Mouse (Mus musculus): ENCODE measurements around the gene Tmem190.

Gene Tmem190

DNA sequence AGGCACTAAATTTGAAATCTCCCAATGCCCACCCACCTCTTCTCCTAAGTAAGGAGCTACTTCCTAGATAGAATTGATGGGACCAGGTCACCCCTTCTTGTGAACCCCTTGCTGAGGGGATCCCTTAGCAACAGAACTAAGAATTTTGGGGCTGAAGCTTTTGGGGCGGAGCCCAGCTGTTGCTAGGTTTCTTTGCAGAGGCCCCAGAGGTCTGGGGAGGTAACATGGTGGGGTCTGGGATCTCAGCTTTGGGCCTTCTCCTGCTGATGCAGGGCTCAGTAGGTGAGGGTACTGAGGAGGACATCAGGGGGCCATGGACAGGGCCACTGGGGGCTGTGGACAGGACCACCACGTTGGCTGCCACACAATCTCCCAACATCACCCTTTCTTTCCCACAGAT lies at the start of gene Tmem190, which contains the start of gene Il11:
TSS of gene Tmem190 (plus strand) at position 179 of the 400 bp plus-strand sequence.
TSS of gene Il11 (minus strand) at position 101 of the 400 bp plus-strand sequence.
- DNase-seq: no peak

DNA sequence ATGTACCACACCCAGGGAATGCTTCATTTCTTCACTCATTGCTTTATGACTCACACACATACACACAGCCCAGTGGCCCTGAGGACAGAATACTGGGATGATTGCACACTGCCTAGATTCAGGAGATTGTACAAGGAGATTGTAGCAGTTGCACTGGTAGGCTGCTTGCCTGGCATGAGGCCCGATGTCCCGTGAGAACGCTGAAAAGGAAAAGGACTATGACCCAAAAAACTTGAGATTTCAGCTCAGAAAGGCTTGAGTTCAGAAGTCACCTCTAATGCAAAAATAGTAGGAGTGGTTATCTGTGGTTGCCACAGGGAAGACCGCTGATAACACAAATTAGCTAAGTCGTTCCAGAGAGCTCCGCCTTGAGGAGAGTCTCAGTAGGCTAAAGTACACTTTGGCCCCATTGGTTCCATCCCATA lies 49.8 kb upstream of the Tmem190 start:
- no peak for DNase-seq

DNA sequence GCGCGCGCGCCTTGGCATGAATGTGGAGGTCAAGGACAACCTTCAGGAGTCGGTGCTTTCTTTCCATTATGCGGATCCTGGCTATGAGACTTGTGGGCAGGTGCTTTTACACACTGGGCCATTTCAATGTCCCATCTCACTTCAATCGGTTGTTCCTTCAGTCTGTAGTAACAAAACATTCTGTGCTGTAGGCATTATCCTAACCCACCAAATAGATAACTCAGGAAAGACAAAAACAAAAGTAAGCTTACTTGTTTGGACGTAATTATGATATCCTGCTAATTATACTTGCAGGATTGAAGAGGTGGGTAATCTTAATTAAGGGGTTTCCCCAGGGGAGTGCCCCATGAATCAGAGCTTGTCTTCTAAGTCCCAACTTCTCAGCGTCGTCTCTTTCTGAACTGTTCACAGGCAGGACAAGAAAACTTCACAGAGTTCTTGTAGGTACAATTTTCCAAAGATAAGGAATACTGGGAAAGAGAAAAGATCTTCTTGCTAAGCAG lies 43.6 kb upstream of the Tmem190 start:
- DNase-seq: no peak

DNA sequence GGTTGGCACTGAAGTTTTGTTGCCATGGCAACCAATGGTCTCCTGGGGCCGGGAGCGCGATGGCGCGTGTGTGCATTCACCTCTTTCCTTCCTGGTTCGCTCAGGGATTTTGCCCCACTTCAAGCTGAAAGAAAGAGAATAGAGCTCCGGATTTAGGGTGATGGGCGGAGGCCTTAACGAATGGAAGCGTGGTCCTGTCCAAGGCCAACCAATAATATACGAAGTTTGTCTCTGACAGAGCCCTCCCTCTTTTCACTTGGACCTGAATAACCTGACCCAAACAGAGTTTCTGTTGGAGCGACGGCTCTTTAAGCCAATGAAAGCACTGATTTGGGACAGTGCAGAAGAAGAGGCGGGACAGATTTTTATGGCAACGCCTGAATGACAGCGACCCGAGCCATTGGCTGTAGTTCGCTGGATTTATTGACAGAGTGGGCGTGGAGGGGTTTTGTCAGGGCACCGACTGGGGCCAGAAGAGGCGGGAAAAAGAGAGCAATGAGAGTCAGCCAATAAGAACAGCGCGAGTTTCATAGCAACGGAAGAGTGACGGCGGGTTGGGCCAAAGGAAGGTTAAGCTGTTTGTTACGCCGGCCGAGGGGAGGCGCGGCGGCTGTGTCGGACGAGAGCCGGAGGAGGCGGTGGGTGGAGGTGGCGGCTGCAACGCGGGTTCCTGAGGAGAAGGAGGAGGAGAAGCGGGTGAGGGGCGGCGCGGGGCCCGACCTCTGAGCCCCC lies 43.0 kb upstream of the Tmem190 start, which contains the start of gene Kmt5c:
TSS of gene Kmt5c (plus strand) at position 572 of the 732 bp plus-strand sequence.
- peak; percentile 95 for DNase-seq

DNA sequence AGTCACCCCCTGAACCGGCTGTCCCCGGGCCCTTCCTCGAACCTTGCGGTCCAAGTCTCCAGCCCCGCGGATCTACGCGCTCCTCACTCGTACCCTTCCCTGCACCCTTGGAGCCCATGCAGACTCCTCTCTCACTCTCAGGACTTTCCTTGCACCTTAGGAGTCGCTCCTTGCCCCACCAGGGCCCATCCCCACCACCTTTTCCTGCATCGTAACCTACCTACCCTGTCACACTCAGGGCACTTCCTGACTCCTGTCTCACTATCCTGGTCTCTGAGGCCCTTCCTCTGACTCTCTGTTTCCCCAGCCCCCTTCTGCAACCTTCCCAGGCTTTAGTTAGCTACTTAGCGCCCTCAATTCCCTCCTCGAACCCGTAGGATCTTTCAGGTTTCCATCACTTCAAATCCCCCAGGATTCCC lies 42.4 kb upstream of the Tmem190 start:
- DNase-seq: no peak

DNA sequence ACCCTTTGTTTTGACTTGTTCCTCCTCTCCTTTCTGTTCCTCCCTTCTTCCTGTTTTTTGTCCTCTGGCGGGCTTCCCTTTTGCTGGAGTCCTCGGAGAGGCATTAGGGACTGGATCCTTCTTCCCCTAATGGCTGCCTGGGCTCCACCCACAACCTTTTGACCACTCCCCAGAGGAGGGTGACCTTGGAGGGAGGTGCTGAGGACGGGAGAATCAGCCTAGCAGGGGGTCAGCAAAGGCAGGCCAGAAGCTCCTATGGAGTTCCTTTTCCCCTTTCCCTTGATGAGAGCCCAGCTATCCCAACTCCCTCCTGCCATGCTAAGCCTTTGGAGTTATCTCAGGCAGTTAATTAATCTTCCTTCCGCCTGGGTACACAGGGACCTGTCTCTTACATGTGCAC lies 41.6 kb upstream of the Tmem190 start:
- no peak for DNase-seq

DNA sequence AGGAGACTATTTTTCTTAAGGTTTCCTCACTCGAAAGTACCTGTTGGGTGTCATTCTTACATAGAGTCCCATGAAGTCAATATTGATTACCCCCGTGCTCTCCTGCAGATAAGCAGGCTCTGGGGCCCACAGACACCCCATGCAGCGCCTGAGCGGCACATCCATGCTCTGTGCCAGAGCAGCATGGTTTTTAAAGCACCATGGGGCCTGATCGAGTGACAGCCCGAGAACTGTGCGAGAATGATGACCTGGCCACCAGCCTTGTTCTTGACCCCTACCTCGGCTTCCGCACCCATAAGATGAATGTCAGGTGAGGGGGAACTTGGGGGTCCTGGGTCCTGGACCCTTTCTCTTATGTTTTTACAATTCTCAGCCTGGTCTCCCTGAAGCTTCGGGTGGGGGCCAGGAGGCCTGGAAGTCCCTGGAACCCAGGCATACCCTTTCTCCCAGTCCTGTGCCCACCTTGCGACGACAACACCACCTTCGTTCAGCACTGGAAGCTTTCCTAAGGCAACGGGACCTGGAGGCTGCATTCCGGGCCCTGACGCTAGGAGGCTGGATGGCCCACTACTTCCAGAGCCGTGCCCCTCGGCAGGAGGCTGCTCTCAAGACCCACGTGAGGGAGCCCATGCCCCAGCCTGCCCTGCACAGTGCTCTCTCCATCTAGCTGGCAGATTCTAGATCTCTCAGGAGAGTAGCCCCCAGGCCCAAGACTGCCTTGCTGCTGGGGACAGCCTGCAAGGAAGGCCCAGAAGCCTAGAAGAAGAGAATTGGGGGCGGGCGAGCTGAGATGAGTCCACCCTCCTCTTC lies 40.9 kb upstream of the Tmem190 start:
- DNase-seq: no peak

DNA sequence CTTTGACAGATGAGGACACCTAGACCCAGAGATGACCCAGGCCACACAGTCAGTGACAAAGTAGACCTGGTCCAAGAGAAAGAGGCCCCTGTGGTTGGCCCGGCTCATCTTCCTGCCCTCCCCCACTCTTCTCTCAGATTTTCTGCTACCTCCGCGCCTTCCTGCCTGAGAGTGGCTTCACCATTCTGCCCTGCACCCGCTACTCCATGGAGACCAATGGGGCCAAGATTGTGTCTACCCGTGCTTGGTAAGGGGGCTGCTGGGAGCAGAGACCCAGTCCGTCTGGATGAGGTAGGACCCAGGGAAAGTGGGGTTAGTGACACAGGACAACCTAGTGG lies 40.3 kb upstream of the Tmem190 start:
- no peak for DNase-seq

DNA sequence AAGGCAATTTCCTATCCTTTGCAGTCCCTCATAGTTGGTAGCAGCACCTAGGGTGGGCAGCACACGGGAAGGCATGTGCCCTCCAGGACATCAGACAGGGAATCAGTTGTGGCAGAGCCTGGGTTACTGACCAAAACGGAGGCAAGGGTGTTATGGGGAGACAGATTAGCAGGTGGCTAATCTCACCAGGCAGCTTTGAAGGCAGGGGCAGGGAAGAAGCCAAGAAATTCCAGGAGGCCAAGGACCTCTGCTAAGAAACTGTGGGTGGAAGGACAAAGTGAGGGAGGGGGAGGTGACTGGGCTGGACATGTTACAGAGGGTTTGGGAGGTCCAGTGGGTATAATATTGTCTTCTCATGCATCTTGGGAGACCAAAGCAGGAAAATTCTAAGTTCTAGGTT lies 39.4 kb upstream of the Tmem190 start:
- no peak for DNase-seq

DNA sequence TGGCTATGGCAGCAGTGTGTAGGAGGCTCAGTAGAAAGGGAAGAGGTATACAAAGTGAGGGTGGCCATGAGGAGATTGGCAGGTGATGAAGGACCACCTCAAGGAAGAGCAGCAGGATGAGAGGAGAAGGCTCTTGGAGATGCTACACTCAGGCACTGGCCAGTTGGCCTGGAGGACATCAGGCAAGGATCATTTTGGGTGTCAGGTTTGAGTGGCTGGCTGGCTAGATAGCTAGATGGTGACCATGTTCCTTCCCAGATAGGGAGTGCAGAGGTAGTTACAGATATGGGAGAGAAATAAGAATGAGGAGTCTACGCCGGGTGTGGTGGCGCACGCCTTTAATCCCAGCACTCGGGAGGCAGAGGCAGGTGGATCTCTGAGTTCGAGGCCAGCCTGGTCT lies 37.9 kb upstream of the Tmem190 start:
- no peak for DNase-seq

DNA sequence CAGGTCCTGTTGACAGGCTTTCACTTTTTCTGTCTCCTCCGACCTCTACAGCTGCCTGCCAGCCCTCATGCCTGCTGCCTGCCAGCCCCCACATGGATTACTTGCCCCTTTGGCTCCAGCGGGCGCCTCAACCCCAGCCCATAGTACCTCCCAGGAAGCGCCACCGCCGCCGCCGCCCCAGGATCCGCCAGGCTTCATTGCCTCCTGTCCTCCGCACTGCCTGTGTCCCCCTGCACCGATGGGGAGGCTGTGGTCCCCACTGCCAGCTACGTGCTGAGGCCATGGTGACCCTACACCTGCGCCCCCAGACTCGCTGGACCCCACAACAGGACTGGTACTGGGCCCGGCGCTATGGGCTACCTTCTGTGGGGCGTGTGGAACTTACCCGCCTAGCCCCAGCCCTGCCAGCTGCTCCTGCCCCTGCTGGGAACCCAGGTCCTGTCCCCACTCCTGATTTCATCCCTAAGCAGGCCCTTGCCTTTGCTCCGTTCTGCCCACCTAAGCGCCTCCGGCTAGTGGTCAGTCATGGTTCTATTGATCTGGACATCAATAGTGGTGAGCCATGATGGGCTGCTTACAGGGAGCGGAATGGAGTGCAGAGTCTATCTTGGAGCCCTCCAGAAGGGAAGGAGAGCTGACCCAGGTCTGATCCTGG lies 36.3 kb upstream of the Tmem190 start:
- DNase-seq: no peak

DNA sequence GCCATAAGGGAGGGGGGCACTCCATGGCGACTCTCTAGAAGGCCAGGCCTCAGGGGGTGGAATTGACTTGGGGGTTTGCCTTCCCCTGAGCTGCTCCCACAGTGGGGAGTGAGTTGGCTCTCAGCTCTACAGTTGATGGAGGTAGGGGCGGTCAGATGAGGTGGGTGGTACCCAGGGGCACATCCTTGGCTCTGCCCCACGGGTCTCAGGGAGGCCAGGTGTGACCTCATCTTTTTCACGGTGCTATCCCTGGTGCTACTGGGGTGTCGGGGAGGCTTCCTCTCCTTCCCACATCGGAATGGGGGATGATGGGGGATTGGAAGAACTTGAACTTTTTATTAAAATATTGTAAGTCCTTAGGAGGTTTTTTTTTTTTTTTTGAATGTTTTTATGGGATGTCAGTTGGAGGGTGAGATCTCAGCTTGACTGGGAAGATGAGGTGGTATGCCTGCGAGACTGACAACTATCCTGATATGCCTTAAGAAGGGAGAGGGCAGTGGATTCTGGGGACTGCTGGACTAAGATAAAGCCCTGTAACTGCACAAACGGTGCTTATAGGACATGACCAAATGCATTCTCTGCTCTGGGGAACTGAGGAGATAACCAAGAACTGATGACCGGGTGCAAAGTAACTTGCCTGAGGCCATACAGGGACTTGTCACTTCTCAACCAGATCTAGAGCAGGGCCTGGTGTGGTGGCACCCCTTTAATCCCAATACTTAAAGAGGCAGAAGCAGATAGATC lies 35.4 kb upstream of the Tmem190 start:
- DNase-seq: no peak

DNA sequence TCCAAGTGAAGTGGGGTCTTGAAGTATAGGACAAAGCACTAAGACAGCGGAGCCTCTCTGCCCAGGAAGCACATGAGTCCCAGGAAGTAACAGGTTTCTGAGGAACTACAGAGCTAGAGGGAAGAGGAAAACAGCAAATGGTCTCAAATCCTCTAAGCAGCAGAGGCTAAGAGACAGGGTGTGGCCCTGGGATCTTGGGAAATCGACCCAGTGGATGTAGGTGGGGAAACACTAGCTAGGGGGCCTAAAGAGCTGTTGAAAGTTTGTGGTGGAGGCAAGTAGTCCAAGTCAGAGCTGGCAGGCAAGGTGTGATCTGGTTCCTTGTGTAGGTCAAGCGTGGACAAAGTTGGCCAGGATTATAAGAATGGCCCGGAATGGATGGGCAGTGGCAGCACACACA lies 34.4 kb upstream of the Tmem190 start:
- DNase-seq: no peak

DNA sequence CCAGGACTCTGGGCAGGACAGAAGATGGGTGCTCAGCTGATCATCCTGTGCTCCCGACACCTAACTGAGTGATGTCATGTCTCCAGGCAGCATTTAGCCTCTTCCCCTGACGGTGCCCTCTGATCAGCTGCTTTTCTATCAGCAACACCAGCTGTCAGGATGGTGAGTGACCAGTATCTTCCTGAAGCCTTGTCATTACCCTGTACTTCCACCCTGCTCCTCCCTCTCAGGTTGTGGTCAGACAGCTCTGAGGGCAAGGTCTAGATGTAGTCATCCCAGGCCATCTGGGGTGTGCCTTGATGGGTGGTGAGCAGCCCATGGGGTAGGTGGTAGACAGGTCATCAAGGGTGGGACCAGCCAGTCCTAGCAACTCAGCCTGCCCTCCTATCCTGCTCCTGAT lies 33.6 kb upstream of the Tmem190 start:
- no peak for DNase-seq

DNA sequence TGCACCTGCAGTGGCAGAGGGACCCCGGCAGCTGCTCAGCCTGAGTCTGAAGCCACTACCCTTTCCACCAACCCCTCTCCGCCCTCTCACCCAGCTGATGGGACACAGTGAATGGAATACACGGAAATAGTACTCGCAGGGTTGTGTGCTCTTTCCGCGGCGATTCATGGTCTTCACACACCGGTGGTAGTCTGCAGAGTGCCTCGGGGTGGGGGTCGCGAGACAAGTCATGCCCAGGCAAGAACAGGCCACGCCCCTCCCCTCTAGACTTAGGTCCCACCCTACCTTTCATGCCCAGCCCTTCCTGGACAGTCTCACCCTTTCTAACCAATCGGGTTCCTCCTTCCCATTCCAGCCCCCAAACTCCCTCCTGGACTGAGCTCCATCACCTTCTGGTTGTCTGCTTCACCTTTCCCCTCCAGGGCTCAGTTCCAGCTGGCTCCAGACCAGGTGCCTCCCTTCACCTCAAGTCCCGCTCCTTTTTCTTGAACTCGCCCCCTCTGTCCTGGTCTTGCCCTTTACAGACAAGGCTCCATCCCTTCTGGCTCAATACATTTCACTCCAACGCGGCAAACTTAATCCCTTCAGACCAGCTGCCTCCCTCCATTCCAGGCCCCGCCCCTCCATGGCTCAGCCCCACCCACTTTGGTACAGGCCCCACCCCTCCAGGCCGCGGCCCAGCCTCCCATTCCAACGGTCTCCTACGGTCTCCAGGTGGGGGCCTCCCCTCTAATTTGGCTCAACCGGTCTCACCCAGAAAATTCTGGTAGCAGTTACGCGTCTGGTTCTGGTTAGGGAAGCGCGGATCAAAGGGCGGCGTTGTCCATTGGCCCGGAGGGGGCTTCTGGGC lies 30.5 kb upstream of the Tmem190 start:
- no peak for DNase-seq

DNA sequence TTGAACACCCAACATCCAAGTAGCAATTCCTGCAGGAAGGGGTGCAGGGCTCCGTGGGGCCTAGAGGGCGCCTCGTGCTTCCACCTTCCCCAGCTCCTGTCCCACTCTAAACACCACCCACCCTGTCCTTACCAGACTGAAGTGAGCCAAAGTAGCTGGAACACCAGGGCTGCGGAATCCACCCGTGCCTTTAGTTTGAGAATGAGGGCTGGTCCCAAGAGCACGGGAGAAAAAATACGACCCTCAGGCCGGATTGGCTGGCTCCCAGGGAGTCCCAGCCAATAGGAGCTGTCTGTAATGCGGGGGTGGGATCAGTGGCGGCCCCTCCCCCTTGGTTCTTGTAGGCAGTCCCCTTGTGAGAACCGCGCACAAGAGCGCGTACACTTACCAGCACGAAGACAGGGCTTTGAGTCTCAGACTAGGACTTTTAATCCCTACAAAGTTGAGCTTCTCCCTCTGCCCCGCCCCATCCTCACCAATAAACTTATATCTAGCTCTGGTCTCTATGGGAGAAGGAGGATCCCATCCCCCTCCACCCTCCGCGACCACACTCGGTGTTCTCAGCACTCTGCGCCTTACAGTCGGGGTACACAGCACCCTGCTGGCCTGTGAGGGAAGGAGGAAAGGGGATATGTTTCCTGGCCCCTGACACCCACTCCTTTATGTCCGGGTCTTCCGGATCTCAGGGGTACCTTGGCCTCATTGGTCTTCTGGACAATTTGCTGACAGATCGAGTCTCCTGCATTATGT lies 29.7 kb upstream of the Tmem190 start, which contains the start of gene Cox6b2:
TSS of gene Cox6b2 (minus strand) at position 274 of the 750 bp plus-strand sequence.
- peak; percentile 72 for DNase-seq

DNA sequence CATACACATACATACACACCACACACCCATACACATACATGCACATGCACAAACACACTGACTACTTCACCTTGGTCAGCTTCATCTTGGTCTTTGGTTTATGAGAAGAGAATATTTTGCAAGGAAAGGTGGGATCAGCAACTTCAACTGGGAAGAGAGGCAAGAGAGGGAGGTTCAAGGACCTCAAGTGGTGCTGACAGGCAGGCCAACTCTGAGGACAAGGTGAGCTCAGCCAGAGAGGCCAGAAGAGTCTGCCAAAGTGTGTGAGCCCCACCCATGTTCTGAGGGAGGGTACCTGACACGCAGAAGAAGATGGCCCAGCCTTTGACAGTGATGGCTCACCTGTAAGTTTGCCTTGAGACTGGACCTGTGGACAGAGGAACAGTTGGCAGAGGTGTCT lies 23.1 kb upstream of the Tmem190 start:
- DNase-seq: no peak

DNA sequence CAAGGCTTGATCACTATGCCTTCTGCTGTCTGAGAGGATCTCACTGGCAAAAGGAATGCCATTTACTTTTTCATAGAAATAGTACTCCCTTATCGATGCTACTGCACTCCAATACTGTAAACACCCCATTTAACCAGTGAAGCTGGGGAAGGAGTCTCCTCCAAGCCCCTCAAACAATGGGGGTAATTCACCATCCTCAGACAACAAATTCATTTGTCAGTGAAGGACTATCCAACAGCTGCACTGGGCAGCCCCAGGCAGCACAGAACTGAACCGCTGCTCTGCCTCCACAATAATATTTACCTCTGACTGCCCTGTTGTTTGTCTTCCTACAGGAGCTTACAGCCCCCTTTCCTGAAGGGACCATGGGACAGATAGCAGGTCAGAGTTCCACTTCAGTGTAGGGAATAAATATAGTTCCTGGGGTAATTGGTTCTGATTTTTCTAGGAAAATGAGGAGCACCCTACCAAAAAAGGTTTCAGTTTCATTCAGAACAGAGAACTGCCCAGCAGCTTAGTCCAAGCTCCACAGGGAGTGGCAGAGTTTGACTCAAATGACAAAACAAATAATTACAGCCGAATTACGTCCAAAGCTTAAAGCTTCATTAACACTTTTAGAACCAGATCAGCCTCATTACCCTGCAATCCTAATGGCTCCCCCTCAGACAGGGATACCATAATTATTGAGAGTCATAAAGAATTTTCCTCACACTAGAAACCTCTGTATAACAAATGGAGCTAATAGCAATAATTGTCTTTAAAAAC lies 17.6 kb upstream of the Tmem190 start:
- DNase-seq: no peak

DNA sequence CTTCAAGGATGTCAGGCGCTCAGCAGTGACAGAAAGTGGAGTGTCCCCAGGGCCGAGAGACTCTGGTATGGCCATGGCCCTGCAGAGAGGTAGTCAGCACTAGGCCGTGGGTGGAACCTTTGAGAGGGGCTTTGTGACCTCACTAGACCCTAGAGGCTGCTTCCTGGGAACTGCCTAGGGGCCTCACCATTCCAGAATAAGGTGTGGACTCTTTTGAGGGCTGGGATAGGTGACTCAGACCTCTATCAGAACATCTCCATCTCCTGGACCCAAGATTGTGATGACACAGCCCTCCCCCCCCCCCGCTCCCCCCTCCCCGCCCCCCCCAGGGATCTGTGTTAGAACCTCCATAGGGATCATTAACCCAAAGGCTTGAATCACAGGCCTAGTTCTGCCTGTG lies 11.5 kb upstream of the Tmem190 start, which contains the start of gene Fam71e2:
TSS of gene Fam71e2 (minus strand) at position 101 of the 400 bp plus-strand sequence.
- DNase-seq: no peak

DNA sequence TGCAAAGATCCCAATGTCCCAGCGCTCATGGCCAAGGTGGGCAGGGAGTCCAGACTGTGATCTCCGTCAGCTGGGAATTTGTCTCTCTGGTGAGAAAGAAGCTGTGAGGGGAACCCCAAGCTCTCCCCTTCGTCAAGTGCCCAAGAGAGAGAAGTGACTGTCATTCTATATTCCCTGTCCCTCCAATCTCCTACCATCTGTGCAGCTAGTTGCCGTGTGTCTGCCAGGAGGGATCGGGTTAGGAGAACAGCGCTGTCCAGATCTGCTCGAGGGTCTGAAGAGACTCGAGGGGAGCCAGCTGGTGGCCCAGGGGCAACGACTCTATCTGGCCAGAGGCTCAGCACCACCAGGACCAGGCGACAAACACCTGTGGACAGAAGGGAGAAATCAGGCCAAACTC lies 6.6 kb upstream of the Tmem190 start:
- DNase-seq: no peak
